Mouse (Mus musculus) spleen, postnatal 36 days (tissue): ENCODE measurements around the gene Atxn1.

Source experiments
- DNase-seq, 2 experiments: peaks; one replicate each; pipeline ENCODE4 v3.0.0; 2022; ENCODE audit warnings: low spot score in 2 of 2, mixed read lengths in 1 of 2

The Atxn1 gene

GRCm38 (mm10) chr13:45931891-45932290 is 32.9 kb downstream of the Atxn1 start:
- no peak for DNase-seq

GRCm38 (mm10) chr13:45931215-45931614 is 33.6 kb downstream of the Atxn1 start:
- no peak for DNase-seq

- no peak for DNase-seq
These were observed 35.1 kb downstream of the Atxn1 start for GRCm38 (mm10) chr13:45929744-45930143.

GRCm38 (mm10) chr13:45925294-45925693 is 39.5 kb downstream of the Atxn1 start:
- DNase-seq, result no peak

GRCm38 (mm10) chr13:45924555-45924954 is 40.3 kb downstream of the Atxn1 start:
- no peak for DNase-seq

- no peak for DNase-seq
These were observed 41.7 kb downstream of the Atxn1 start for GRCm38 (mm10) chr13:45923086-45923485.

GRCm38 (mm10) chr13:45922467-45922866 is 42.3 kb downstream of the Atxn1 start:
- DNase-seq, result peak in 1 of 2 experiments; percentile 21

GRCm38 (mm10) chr13:45918956-45919711 is 45.7 kb downstream of the Atxn1 start:
- no peak for DNase-seq

GRCm38 (mm10) chr13:45918006-45918380 is 46.8 kb downstream of the Atxn1 start:
- DNase-seq, result no peak

GRCm38 (mm10) chr13:45917058-45918005 is 47.5 kb downstream of the Atxn1 start:
- DNase-seq, result no peak

GRCm38 (mm10) chr13:45915921-45916320 is 48.9 kb downstream of the Atxn1 start:
- no peak for DNase-seq

GRCm38 (mm10) chr13:45915026-45915425 is 49.8 kb downstream of the Atxn1 start:
- DNase-seq, result no peak

GRCm38 (mm10) chr13:45914117-45914516 is 50.7 kb downstream of the Atxn1 start:
- no peak for DNase-seq

GRCm38 (mm10) chr13:45911848-45912247 is 53.0 kb downstream of the Atxn1 start:
- DNase-seq, result no peak

GRCm38 (mm10) chr13:45911069-45911468 is 53.7 kb downstream of the Atxn1 start:
- DNase-seq, result peak; percentile 47 to 59

GRCm38 (mm10) chr13:45910348-45910747 is 54.5 kb downstream of the Atxn1 start:
- DNase-seq, result peak; percentile 24 to 39

GRCm38 (mm10) chr13:45907181-45907691 is 57.6 kb downstream of the Atxn1 start:
- DNase-seq, result peak; percentile 56 to 60

GRCm38 (mm10) chr13:45906438-45907166 is 58.2 kb downstream of the Atxn1 start:
- DNase-seq, result peak in 1 of 2 experiments; percentile 32

GRCm38 (mm10) chr13:45904955-45905354 is 59.9 kb downstream of the Atxn1 start:
- no peak for DNase-seq

GRCm38 (mm10) chr13:45904456-45904855 is 60.4 kb downstream of the Atxn1 start:
- DNase-seq, result no peak

- no peak for DNase-seq
These were observed 61.1 kb downstream of the Atxn1 start for GRCm38 (mm10) chr13:45903519-45904274.
